Mouse (Mus musculus) cerebellum, postnatal 10 days (tissue): ENCODE results near the gene Gm49405.
"Not testable (repeated sequence)": the region's sequence is repeated elsewhere in the genome, so short reads cannot be mapped to it uniquely, and the experiment has no call there.

Experiments used
- DNase-seq, 2 experiments: peaks; one replicate each; pipeline ENCODE4 v3.0.0; 2021; ENCODE audit warnings: mixed read lengths in 2 of 2

Gm49405 gene

GRCm38 (mm10) chr19:4017921-4018587, 17.6 kb downstream of the Gm49405 start:
- no peak for DNase-seq

- DNase-seq: peak; percentile 90
Observed at GRCm38 (mm10) chr19:4018743-4019583, 18.5 kb downstream of the Gm49405 start.

GRCm38 (mm10) chr19:4023185-4023584, 22.8 kb downstream of the Gm49405 start:
- DNase-seq: no peak

GRCm38 (mm10) chr19:4027576-4027975, 27.1 kb downstream of the Gm49405 start:
- DNase-seq: no peak

GRCm38 (mm10) chr19:4032668-4033067, 32.2 kb downstream of the Gm49405 start:
- DNase-seq: no peak

- no peak for DNase-seq
Observed at GRCm38 (mm10) chr19:4033298-4033697, 32.9 kb downstream of the Gm49405 start.

GRCm38 (mm10) chr19:4033742-4034141, 33.3 kb downstream of the Gm49405 start:
- no peak for DNase-seq

GRCm38 (mm10) chr19:4036327-4037045, 36.1 kb downstream of the Gm49405 start:
- no peak for DNase-seq

GRCm38 (mm10) chr19:4037154-4037787, 36.8 kb downstream of the Gm49405 start:
- DNase-seq: not testable (repeated sequence)

GRCm38 (mm10) chr19:4037788-4038232, 37.4 kb downstream of the Gm49405 start, which contains the start of gene Gstp1:
TSS of gene Gstp1 (minus strand) at chr19:4037985.
- peak; percentile 81 to 87 for DNase-seq

GRCm38 (mm10) chr19:4040941-4041340, 40.5 kb downstream of the Gm49405 start:
- DNase-seq: not testable (repeated sequence)

GRCm38 (mm10) chr19:4041500-4041899, 41.1 kb downstream of the Gm49405 start:
- DNase-seq: not testable (repeated sequence)

- DNase-seq: no peak
Observed at GRCm38 (mm10) chr19:4042124-4042523, 41.7 kb downstream of the Gm49405 start.

- not testable (repeated sequence) for DNase-seq
Observed at GRCm38 (mm10) chr19:4044109-4044508, 43.7 kb downstream of the Gm49405 start.

GRCm38 (mm10) chr19:4045966-4046865, 45.8 kb downstream of the Gm49405 start, which contains the start of gene Gstp2:
TSS of gene Gstp2 (minus strand) at chr19:4046023.
- peak; percentile 82 to 86 for DNase-seq

GRCm38 (mm10) chr19:4046866-4047254, 46.4 kb downstream of the Gm49405 start:
- DNase-seq: no peak

- DNase-seq: peak; percentile 91 to 95
Observed at GRCm38 (mm10) chr19:4047859-4048258, 47.4 kb downstream of the Gm49405 start.

GRCm38 (mm10) chr19:4049069-4049468, 48.6 kb downstream of the Gm49405 start:
- DNase-seq: not testable (repeated sequence)

GRCm38 (mm10) chr19:4051016-4051415, 50.6 kb downstream of the Gm49405 start:
- DNase-seq: no peak

GRCm38 (mm10) chr19:4051741-4052515, 51.5 kb downstream of the Gm49405 start:
- peak; percentile 86 to 92 for DNase-seq
